Mouse (Mus musculus) embryonic facial prominence, embryonic 11.5 days (tissue): ENCODE data around the gene Ccnk. TPM values are rescaled to one million over a fixed set of nuclear protein-coding genes. Genes with fewer than 3 reads are reported as not detected.

ENCODE experiments used
- polyA plus RNA-seq: library from polyadenylated mRNA; unstranded; fragments of >200 nt; fragmentation: Nextera tagmentation; extraction: Ambion mirVana; gene quantifications from 2 replicates; pipeline ENCODE4 v1.2.1, GENCODE M21; 2014

The Ccnk gene
- polyA plus RNA-seq, 1 experiment from 2014 or later = 8.3 TPM

Other genes starting within 250 kb of the Ccnk start
- gene Bcl11b, start 176.0 kb upstream of the Ccnk start, polyA plus RNA-seq = 14.8 and 15.5 TPM in 2 replicates
- 86.6 and 101 TPM in 2 replicates for gene Setd3, start 265 bp upstream of the Ccnk start, polyA plus RNA-seq
- 8.4 and 9.8 TPM in 2 replicates for gene Ccdc85c, start 95.8 kb downstream of the Ccnk start, polyA plus RNA-seq
- gene Hhipl1, start 126.7 kb downstream of the Ccnk start, polyA plus RNA-seq = 0.43 and 0.59 TPM in 2 replicates
- 2.9 and 3.1 TPM in 2 replicates for gene Cyp46a1, start 154.8 kb downstream of the Ccnk start, polyA plus RNA-seq
- 64.1 and 69.7 TPM in 2 replicates for gene Eml1, start 191.4 kb downstream of the Ccnk start, polyA plus RNA-seq